Mouse (Mus musculus) E14TG2a.4 (cell line): ENCODE measurements around the gene Nudt8.
"Not testable (repeated sequence)": the region's sequence is repeated elsewhere in the genome, so short reads cannot be mapped to it uniquely, and the experiment has no call there.

ENCODE experiments used
- CTCF ChIP-seq: conservative IDR thresholded peaks from 2 replicates; pipeline ENCODE4 v1.5.1; 2014; ENCODE audit warnings: low read length
- NANOG ChIP-seq: IDR thresholded peaks from 2 replicates; pipeline ENCODE4 v1.6.1; 2014; ENCODE audit warnings: borderline replicate concordance, low read length, mixed read lengths
- POU5F1 ChIP-seq: IDR thresholded peaks from 2 replicates; pipeline ENCODE4 v1.6.1; 2014; ENCODE audit warnings: low read length, borderline replicate concordance

GRCm38 (mm10) chr19:3961805-3962204 lies 38.6 kb upstream of the Nudt8 start:
- TF ChIP-seq CTCF, NANOG, POU5F1: not testable (repeated sequence)
